Mouse (Mus musculus) heart, embryonic 11.5 days (tissue): Measurements from ENCODE around the gene Fsd1l. TPM values are rescaled to one million over a fixed set of nuclear protein-coding genes. Genes with fewer than 3 reads are reported as not detected.

Experiments used
- ATAC-seq: fragments of 200-750 bp; cut with Nextera tagmentation; replicated peaks from 2 replicates; pipeline ENCODE4 v1.8.0; 2017; ENCODE audit warnings: moderate library complexity; ENCODE audit not compliant: insufficient number of reproducible peaks, low FRiP score, low TSS enrichment
- H3K27ac ChIP-seq: fragments of 300-500 bp; sonication (generic); 2 replicates; pipeline ENCODE4 v1.5.1; 2014; ENCODE audit warnings: mild to moderate bottlenecking, low read depth, low read length
- H3K27me3 ChIP-seq: fragments of 300-500 bp; sonication (generic); 2 replicates; pipeline ENCODE4 v1.6.1; 2014; ENCODE audit warnings: mild to moderate bottlenecking, low read length, mixed read lengths; ENCODE audit not compliant: control insufficient read depth, insufficient read depth
- H3K36me3 ChIP-seq: fragments of 300-500 bp; sonication (generic); 2 replicates; pipeline ENCODE4 v1.6.1; 2014; ENCODE audit warnings: mild to moderate bottlenecking, low read length, moderate library complexity, mixed read lengths; ENCODE audit not compliant: control insufficient read depth, insufficient read depth
- H3K4me1 ChIP-seq: fragments of 300-500 bp; sonication (generic); 2 replicates; pipeline ENCODE4 v1.6.1; 2014; ENCODE audit warnings: low read length; ENCODE audit not compliant: control insufficient read depth, insufficient read depth
- H3K4me2 ChIP-seq: fragments of 300-500 bp; sonication (generic); 2 replicates; pipeline ENCODE4 v1.6.1; 2014; ENCODE audit warnings: mild to moderate bottlenecking, moderate library complexity
- H3K4me3 ChIP-seq: fragments of 300-500 bp; sonication (generic); 2 replicates; pipeline ENCODE4 v1.5.1; 2014; ENCODE audit warnings: low read depth, low read length
- H3K9ac ChIP-seq: fragments of 300-500 bp; sonication (generic); 2 replicates; pipeline ENCODE4 v1.6.1; 2014; ENCODE audit warnings: mild to moderate bottlenecking, low read depth, low read length, moderate library complexity
- H3K9me3 ChIP-seq: fragments of 300-500 bp; sonication (generic); replicated peaks from 2 replicates; pipeline ENCODE4 v1.6.1; 2016; ENCODE audit warnings: low read length; ENCODE audit not compliant: control insufficient read depth
- WGBS: fragments of 180-500 bp; shearing (Covaris S2); extraction: QIAGEN DNeasy Blood & Tissue Kit; methylation state at CpG from one replicate; pipeline ENCODE4 v1.1.7; 2014; ENCODE audit not compliant: insufficient replicate concordance; 5-methylcytosine and 5-hydroxymethylcytosine counted together
- polyA plus RNA-seq: library from polyadenylated mRNA; unstranded; fragments of >200 nt; fragmentation: Nextera tagmentation; extraction: Ambion mirVana; gene quantifications from 2 replicates; pipeline ENCODE4 v1.2.1, GENCODE M21; 2014

Gene Fsd1l
- 6.4 and 11.6 TPM in 2 replicates for polyA plus RNA-seq

- Histone ChIP-seq H3K27me3 (no peaks in the 10 kb centered on the region), H3K9me3 (no peaks in the 10 kb centered on the region), H3K9ac (peak within 1 kb of the TSS; percentile 82), H3K36me3 (no peaks in the 10 kb centered on the region), H3K27ac (0 out of 2 replicates have a peak within 1 kb of the TSS, but pooled peaks have one; percentile 12), H3K4me3 (peak within 1 kb of the TSS; percentile 89), H3K4me1 (no peaks in the 10 kb centered on the region; the same call in 1 of the 2 replicates), H3K4me2 (peak within 1 kb of the TSS; percentile 75)
- WGBS = under 1% methylated on average over 78 of the region's 88 CpGs
- peak; percentile 68 for ATAC-seq
These were observed at the start of gene Fsd1l for GRCm38 (mm10) chr4:53631316-53632010. Fsd1l (plus strand) TSS chr4:53631471.

GRCm38 (mm10) chr4:53587676-53588075 lies 43.6 kb upstream of the Fsd1l start:
- Histone ChIP-seq H3K27me3 (no peaks in the 10 kb centered on the region), H3K27ac (no peak overlapping the region), H3K4me1 (peaks cover 3% of the 10 kb centered on the region; the same call in 1 of the 2 replicates), H3K9ac (no peak overlapping the region), H3K36me3 (no peaks in the 10 kb centered on the region), H3K9me3 (no peaks in the 10 kb centered on the region), H3K4me3 (no peak overlapping the region), H3K4me2 (no peak overlapping the region)
- ATAC-seq = no peak

DNA sequence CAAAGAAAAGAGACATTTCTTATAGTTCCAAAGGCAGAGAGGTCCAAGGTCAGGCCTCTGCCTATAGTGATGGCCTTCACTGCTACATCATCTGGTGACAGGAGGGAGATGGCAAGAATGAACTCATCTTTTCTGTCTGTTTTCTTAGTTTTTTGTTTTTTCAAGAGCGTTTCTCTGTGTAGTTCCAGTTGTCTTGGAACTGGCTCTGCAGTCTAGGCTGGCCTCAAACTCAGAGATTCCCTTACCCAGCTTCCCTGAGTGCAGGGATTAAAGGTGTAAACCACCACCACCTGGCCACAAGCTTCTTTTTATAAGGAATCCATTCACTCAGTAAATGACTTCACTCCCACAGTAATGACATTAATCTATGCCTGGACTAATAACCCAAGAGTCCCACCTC lies 42.3 kb upstream of the Fsd1l start:
- H3K27ac ChIP-seq = no peak overlapping the region
- ATAC-seq = no peak
- H3K9ac ChIP-seq = no peak overlapping the region
- WGBS = 64% methylated on average over 1 of the region's 1 CpGs
- no peaks in the 10 kb centered on the region for H3K27me3 ChIP-seq
- no peaks in the 10 kb centered on the region for H3K36me3 ChIP-seq
- no peak overlapping the region for H3K4me3 ChIP-seq
- H3K9me3 ChIP-seq = no peaks in the 10 kb centered on the region
- no peak overlapping the region for H3K4me2 ChIP-seq
- peaks cover 3% of the 10 kb centered on the region; the same call in 1 of the 2 replicates for H3K4me1 ChIP-seq

- Histone ChIP-seq H3K27ac (no peak overlapping the region), H3K4me1 (peaks cover 3% of the 10 kb centered on the region; the same call in 1 of the 2 replicates), H3K27me3 (no peaks in the 10 kb centered on the region), H3K4me3 (no peak overlapping the region), H3K36me3 (no peaks in the 10 kb centered on the region), H3K9ac (no peak overlapping the region), H3K9me3 (no peaks in the 10 kb centered on the region), H3K4me2 (no peak overlapping the region)
- WGBS = 81% methylated on average over 4 of the region's 4 CpGs
- no peak for ATAC-seq
These were observed 41.8 kb upstream of the Fsd1l start for GRCm38 (mm10) chr4:53589466-53589865.

DNA sequence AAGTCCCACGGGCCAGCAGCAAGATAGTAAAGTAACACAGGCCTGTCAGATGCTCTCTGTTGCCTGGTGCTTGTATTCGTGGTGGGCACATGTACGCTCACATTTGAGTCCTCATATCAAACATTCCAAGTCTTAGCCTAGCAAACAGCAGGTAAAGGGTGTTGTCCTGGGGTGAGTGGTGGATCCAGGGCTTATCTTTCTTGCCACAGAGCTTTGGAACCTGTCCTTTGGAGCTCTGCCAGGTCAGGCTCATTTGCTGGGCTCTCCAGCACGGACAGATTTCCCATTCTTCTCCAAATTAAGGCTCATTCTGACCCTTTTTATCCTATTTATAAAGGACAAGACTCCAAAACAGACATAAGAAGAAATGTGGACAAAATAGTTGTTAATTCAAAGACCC lies 41.1 kb upstream of the Fsd1l start:
- H3K27ac ChIP-seq = no peak overlapping the region
- H3K9ac ChIP-seq = no peak overlapping the region
- no peaks in the 10 kb centered on the region for H3K36me3 ChIP-seq
- H3K27me3 ChIP-seq = no peaks in the 10 kb centered on the region
- H3K4me1 ChIP-seq = peaks cover 3% of the 10 kb centered on the region; the same call in 1 of the 2 replicates
- WGBS = 52% methylated on average over 4 of the region's 4 CpGs
- ATAC-seq = no peak
- H3K4me3 ChIP-seq = no peak overlapping the region
- no peak overlapping the region for H3K4me2 ChIP-seq
- H3K9me3 ChIP-seq = no peaks in the 10 kb centered on the region

DNA sequence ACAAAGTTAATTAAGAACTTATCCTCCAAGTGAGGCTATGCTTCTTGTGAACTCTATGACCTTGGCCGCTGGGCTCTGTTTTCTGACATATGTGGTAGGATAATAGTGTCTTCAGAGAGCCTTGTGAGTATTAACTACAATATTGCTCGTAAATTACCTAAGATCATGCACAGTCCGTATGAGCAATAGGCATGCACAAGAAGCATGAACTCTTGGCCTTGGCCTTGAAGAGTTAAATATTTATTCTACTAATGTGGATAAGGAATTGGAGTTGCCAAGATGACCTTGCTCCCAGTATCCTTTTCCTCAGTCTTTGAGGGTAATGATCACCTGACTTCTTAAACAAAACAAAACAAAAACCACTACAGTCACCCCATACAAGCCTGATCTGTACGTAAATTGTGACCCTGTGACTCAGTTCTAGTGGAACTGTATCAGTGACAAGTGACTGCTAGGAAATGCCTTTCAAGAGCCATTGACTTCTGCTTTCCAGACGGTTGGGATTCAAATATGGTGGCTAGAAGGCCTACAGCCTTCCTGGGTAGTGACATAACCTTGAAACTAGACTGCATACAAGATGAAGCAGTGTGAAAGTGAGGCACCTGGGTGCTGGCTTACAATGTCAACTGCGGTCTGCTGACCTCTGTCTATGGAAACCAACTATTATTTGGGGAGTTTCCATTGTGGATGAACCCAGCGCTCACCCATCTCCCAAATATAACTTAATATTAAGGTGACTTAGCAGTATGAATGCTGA lies 40.4 kb upstream of the Fsd1l start:
- no peak overlapping the region for H3K4me3 ChIP-seq
- H3K9ac ChIP-seq = no peak overlapping the region
- no peaks in the 10 kb centered on the region for H3K36me3 ChIP-seq
- WGBS = 78% methylated on average over 7 of the region's 7 CpGs
- H3K9me3 ChIP-seq = no peaks in the 10 kb centered on the region
- H3K27me3 ChIP-seq = no peaks in the 10 kb centered on the region
- H3K4me2 ChIP-seq = no peak overlapping the region
- H3K4me1 ChIP-seq = peaks cover 3% of the 10 kb centered on the region; the same call in 1 of the 2 replicates
- no peak for ATAC-seq
- H3K27ac ChIP-seq = 0 out of 2 replicates have a peak overlapping the region, but pooled peaks have one; percentile 12

- H3K27ac ChIP-seq = 0 out of 2 replicates have a peak overlapping the region, but pooled peaks have one; percentile 12
These were observed 39.7 kb upstream of the Fsd1l start for GRCm38 (mm10) chr4:53591536-53591935.

DNA sequence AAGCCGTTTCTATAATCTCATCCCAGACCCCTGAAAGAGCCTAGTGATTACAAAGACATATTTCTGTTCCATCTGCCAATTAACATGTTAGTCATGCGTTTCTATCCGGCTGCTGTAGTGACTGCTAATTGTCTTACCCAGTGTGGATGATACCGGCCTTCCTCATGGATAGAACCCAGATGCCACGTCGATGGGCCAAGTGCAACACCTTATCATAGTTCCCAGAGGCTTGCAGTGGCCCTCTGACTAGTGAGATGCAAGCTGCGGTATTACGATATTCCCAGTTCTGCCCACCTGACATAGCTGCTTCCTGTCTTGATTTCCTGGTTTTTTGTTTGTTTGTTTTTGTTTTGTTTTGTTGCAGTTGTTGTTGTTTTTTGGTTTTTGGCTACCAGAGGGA lies 39.3 kb upstream of the Fsd1l start:
- Histone ChIP-seq H3K9ac (no peak overlapping the region), H3K27me3 (no peaks in the 10 kb centered on the region), H3K4me3 (no peak overlapping the region), H3K27ac (no peak overlapping the region), H3K4me1 (peaks cover 3% of the 10 kb centered on the region; the same call in 1 of the 2 replicates), H3K9me3 (no peaks in the 10 kb centered on the region), H3K36me3 (no peaks in the 10 kb centered on the region), H3K4me2 (no peak overlapping the region)
- ATAC-seq = 0 out of 2 replicates have a peak, but pooled peaks have one; percentile 36
- WGBS = 61% methylated on average over 8 of the region's 8 CpGs

More at GRCm38 (mm10) chr4:53591536-53591935, 39.7 kb upstream of the Fsd1l start:
- H3K4me3 ChIP-seq = no peak overlapping the region
- peaks cover 3% of the 10 kb centered on the region; the same call in 1 of the 2 replicates for H3K4me1 ChIP-seq
- H3K9ac ChIP-seq = no peak overlapping the region
- H3K36me3 ChIP-seq = no peaks in the 10 kb centered on the region
- H3K9me3 ChIP-seq = no peaks in the 10 kb centered on the region
- H3K27me3 ChIP-seq = no peaks in the 10 kb centered on the region
- no peak overlapping the region for H3K4me2 ChIP-seq
- WGBS = 79% methylated on average over 11 of the region's 11 CpGs
- ATAC-seq = no peak
